Mouse (Mus musculus) spleen, embryonic (tissue): ENCODE results near the gene Rps11.

Experiments used
- CTCF ChIA-PET: fragments of 350-600 bp; sonication (Branson Sonifier 250); formaldehyde crosslinking; loops from one replicate; lab custom pipeline; 2022; lab: Charles Lee

Gene Rps11

DNA sequence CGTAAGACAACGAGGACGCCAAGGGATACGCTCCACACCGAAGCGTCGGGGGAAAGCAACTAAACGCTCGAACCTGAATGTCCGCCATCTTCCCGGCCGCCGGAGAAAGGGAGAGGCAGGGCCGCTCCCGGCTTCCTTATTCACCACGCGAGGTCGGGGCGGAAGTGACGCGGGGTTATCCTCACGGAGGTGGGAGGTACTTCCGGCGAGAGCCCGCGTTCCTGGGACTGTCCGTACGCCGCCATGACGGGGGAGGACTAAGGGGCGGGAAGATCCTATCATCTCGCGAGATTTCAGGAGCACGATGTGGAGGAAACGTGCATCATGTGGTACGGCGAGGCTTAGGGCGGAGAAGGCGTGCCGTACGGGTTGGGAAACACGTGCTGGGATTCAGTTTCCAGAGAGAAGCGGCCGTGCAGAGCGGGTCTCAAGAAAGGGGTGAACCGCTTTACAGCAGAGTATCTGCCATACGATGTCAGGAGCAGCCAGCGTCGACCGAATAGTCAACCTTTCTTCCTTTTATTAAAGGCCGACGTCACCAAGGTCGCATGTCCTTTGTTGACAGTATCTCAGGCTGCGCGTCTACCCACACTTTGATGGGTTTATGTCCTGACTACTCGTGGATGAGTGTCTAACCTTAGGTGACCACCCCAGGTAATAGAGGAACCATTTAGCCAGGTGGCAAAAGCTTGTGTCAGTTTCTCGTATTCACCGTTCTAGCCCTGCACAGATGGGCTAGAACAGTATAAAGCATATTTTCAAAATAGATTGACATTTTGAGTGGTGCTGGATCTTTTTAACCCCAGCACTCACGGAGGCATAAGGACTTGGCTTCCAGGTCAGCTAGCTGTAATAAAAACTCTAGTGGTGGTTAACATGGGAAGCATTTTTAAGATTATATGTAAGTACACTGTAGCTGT is at the start of gene Rps11:
Rps11 (minus strand) TSS at position 216 of the 920 bp plus-strand sequence.
- CTCF ChIA-PET, result no interaction called here

DNA sequence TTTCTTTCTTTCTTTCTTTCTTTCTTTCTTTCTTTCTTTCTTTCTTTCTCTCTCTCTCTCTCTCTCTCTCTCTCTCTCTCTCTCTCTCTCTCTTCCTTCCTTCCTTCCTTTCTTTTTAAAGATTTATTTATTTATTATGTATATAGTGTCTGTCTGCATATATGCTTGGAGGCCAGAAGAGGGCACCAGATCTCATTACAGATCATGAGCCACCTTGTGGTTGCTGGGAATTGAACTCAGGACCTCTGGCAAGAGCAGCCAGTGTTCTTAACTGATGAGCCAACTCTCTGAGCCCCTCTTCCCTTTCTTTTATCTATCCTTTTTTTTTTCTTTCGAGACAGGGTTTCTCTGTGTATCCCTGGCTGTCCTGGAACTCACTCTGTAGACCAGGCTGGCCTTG is 49.5 kb upstream of the Rps11 start:
- CTCF ChIA-PET, result interaction anchor here (0.6 kb wide), 2 partner anchors 9 to 12 kb away, joined by 3 to 5 read pairs; no protein-coding TSS in a partner anchor

DNA sequence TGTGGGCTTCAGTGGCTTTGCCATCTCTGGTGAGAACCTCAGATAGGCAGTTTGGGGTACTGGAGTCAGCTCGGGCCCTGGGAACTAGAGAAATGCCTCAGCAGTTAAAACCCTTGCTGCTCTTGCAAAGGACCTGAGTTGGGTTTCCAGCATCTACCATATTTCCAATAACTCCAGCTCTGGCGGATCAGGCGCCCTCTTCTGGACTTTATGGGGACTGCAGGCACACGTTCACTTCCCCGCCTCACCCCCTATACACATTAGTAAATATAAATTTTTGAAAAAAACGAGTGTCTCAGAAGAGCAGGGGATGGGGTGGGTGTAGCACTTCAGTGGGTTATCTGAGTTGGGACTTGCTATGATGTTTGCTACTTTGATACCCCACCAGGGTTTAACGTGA is 48.7 kb upstream of the Rps11 start:
- CTCF ChIA-PET, result interaction anchor here (0.6 kb wide), 1 partner anchor 91 kb away, joined by 4 read pairs; no protein-coding TSS in a partner anchor

DNA sequence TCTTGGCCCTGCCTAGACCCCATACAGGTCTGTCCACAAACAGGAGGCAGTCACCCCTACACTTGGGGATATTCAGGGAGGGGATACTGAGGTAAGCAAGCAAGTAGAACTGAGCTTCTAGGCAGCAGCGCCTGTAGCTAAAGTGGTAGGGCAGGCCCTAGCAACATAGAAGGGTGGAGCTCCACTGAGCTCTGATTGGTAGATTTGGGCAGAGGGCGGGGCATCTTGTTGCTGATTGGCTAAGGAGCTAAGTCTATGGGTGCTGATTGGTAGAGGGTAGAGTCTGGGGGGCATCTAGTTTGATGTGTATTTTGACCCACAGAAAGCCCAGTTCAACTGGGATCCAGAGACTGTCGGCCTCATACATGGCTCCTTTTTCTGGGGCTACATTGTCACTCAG is 45.3 kb upstream of the Rps11 start:
- CTCF ChIA-PET, result no interaction called here

DNA sequence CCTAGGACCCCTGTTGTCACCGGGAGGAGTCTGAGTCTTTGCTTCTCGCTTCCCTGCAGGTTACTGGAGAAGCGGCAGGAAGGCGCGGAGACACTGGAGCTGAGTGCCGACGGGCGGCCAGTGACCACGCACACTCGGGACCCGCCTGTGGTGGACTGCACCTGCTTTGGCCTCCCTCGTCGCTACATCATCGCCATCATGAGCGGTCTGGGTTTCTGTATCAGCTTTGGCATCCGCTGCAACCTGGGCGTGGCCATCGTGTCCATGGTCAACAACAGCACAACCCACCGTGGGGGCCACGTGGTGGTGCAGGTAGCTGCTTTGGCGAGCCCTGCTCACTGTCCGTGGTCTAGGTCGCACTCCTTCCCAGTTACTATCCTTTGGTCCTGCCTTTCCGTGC is 44.4 kb upstream of the Rps11 start:
- CTCF ChIA-PET, result no interaction called here

DNA sequence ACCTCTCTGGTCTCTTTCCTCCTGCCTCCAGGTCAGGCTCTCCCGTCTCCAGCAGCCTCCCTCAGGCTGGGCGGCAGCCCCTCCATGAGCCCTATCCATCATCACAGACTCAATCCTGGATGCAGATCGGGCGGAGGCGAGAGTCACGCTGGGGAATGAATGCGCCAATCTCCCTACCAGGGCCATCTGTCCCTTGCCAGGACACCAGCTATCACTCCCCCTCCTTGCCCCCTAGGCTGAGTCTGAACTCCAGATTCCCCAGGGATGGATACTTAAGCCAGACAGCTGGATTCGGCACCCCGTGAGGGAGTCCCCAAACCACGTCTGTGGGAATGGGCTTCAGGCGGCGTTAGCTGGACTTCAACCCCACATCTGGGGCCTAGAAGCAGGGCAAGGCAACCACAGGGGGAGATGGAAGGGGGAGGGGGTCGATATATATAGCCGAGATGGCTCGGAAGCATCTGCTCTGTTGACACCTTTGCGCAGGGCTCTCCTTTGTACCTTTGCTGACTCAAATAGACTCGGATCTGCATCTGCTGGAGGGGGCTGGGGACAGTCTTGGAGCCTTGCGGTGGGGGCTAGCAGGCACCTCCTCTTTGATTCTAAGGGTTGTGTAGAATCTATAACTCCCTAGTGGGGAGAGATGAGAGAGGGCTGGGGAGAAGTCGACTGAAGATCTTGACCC is 43.7 kb upstream of the Rps11 start:
- CTCF ChIA-PET, result no interaction called here

DNA sequence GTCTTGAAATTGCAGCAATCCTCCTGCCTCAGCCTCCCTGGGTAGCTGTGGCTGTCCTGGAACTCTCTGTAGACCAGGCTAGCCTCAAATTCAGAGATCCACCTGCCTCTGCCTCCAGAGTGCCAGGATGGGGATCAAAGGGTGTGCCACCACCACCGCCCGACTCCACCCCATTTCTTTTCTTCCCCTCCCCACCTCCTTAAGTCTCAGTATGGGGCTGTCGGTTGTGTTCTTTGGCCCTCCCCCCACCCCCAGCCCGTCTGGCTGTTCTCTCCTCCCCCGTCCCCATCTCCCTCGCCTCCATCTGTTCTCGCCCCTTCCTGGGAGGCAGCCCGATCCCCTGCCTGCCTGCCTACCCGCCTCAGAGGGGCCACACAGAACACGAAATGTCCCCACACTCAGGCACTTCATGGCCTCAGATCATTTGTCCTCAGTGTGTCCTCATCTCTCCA is 42.7 kb upstream of the Rps11 start:
- CTCF ChIA-PET, result no interaction called here

DNA sequence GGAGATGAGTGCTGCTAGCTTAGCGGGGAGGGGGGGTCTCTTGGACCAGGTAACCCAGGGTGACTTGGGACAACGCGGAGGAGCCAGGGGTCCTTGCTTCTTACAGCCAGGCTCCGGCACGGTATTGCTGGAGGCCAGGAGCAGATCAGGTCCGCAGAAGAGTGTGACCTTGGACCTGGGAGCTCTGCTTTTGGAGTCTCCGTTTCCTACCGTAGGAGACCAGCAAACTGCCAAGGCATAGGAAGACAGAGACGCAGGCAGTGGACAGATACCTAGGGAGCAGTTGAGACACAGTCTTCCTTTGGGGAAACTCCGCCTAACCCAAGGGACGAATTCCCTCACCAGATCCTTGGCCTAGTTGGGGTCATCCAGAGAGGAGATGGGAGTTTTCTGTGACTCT is 41.5 kb upstream of the Rps11 start:
- CTCF ChIA-PET, result interaction anchor here (1.1 kb wide), 1 partner anchor 109 kb away, joined by 3 read pairs; no protein-coding TSS in a partner anchor

DNA sequence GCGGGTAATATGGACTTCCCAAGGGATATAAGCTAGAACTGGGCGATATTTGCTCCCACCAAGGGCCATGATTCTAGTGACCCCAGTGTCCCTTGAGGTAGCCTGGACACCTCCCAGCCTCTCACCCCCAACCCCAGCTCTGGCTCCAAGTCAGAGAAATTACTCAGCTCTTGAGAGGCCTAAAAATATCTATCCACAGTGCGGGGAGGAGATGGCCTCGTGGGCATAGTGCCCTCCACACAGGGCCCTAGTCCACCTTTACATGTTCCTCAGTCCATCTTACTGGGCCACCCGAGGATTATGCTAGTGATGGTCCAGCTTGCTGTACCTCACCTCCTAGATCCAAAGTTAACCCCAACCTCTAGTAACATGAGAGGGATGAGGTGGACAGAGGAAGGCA is 40.6 kb upstream of the Rps11 start:
- CTCF ChIA-PET, result interaction anchor here (0.6 to 1.7 kb wide), 4 partner anchors 9 to 134 kb away, joined by 3 to 5 read pairs (median 4); no protein-coding TSS in a partner anchor

DNA sequence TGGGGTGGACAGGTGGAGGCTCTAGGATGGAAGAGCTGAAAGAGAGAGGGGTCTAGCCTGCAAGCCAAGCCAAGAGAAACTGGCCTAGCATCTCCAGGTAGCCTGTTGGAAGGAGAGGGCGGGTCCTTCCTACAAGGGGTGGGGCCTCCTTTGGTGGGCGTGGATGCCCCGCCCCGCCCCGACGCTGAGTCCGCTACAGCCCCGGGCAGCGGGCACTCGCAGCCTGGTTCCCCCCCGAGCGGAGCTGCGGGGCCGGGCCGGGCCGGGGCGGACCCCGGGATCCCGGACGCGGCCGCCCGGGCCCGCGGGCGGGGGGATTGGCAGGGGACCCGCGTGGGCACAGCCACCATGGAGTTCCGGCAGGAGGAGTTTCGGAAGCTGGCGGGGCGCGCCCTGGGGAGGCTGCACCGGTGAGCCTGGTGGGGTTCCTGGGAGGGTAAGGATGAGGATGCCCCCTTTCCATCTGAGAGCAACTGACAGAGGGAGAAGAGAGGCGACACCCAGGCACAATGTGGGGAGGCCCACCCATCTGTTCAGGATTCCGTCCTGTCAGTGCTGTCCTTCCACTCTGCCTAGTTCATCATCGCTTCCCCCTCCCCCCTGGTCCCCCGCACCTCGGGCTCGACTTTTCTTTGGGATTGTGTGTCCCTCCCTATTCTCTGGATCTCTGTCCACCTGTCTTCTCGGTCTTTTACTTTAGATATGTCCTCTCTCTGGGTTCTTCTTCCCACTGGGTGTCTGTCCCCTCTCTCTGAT is 39.7 kb upstream of the Rps11 start, which contains the start of gene Slc17a7:
Slc17a7 (plus strand) TSS at position 215 of the 756 bp plus-strand sequence.
- CTCF ChIA-PET, result interaction anchor here (1.7 kb wide), 1 partner anchor 34 kb away, joined by 4 read pairs; no protein-coding TSS in a partner anchor

DNA sequence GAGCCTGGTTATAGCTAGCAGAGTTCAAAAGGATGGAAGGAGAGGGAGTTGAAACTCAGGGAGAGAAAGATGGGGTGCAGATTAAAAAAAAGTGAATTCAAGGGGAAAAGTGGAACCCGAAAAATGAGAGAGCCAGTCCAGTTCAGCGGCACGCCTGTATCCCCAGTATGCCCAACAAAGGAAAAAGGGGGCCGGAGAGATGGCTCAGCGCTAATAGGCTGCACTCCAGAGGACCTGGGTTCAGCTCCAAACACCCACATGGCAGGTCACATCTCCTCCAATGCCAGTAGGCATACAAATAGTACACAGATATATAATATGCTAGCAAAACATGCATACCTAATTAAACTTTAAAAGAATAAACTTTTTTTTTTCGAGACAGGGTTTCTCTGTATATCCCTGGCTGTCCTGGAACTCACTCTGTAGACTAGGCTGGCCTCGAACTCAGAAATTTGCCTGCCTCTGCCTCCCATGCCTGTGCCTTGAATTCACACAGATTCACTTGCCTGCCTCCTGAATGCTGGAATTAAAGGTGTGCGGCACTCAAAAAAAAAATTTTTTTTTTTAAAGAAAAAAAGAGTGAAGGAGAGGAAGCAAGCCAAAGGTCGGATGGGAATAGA is 38.9 kb upstream of the Rps11 start:
- CTCF ChIA-PET, result interaction anchor here (0.7 to 1.7 kb wide), 2 partner anchors 35 to 63 kb away, joined by 3 to 4 read pairs; no protein-coding TSS in a partner anchor

DNA sequence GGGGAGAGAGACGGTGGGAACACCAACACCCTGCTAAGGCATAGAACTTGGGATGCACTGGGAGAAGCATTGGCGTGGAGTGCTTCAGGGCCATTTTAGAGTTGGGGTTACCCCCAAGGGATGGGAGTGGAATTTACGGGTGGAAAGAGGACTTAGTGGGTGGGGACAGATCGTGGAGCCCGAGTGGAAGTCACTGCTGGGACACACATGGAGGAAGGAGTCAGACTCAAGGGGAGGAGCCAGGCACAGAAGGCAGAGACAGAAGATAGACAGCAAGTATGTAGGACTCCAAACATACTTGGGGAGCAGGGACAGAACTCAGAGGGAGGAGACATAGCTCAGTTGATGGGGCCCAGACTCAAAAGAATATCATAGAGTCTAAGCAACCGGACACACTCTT is 38.3 kb upstream of the Rps11 start:
- CTCF ChIA-PET, result interaction anchor here (0.6 to 1.3 kb wide), 4 partner anchors 11 to 64 kb away, joined by 3 to 4 read pairs (median 4); no protein-coding TSS in a partner anchor

DNA sequence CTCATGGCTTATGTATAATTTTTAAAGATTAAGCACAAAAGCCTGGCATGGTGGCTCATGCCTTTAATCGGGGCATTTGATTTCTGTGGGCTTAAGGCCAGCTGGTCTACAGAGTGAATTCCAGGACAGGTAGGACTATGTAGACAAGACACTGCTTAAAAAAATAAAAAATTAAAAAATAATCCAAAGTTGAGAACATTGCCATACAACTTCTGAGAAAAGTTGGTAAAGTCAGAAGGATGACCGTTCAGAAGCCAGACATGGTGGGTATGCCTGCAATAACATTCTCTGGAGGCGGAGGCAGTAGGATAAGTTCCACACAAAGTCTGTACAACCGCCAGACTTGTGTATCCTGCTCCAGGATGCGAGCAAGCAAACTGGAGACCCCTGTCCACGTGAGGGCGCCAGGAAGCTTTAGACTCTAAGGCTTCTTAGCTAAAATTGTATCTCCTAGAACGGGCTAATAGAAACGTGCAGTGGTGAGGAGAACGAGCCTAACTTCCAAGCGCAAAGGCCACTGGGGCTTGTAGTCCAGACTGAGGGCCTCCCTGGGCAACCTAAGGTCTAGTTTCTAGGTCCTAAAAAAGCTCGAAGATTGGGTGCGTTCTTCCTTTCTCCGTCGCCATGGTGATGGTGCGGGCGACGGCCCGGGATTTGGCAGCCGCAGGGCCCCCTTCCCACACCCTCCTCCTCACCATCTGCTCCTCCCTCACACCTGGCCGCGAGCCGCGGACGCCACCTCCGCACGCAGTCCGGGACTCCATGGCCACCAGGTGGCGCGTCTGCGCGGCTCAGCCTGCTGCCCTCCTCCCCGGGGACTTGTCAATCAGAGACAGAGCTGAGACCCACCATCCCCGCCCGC is 37.6 kb upstream of the Rps11 start:
- CTCF ChIA-PET, result interaction anchor here (0.6 to 1.3 kb wide), 3 partner anchors 11 to 37 kb away, joined by 3 to 4 read pairs (median 4); no protein-coding TSS in a partner anchor

DNA sequence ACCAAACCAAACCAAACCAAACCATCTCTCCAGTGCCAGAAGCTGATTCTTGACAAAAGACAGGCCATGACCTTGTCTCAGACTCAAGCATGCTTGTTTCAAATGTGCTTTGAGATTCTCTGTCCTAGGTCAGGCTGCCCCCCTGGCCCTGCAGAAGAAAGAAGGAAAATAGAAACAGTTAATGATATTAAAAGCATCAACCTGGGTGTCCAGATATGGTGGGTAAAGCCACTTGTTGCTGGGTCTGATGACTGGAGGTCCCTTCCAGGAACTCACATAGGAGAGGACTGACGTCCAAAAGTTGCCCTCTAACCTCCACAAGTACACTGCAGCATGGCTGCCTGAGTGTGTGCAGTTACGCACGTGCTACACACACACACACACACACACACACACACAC is 36.6 kb upstream of the Rps11 start:
- CTCF ChIA-PET, result interaction anchor here (0.6 kb wide), 1 partner anchor 14 kb away, joined by 13 read pairs; no protein-coding TSS in a partner anchor

DNA sequence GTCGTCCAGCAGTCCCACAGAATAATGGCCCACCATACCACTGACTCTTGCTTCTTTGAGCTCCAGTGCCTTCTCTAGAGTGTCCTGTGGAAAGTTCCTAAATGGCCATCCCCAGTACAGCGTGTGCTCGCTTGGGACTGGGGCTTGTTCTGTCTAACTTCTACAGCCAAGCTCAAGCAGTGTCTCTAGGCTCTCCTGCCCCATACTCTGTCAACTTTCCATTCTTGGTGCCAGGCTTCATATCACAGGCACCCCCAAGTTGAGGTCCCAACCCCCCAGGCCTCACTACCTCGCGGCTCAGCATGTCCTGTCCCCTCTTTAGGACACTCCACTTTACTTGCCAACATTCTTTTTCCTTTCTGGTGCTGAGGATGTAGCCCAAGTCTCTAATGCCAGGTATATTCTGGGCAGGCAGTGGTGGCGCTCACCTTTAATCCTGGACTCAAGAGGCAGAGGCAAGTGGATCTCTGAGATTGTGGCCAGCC is 36.1 kb upstream of the Rps11 start:
- CTCF ChIA-PET, result no interaction called here

DNA sequence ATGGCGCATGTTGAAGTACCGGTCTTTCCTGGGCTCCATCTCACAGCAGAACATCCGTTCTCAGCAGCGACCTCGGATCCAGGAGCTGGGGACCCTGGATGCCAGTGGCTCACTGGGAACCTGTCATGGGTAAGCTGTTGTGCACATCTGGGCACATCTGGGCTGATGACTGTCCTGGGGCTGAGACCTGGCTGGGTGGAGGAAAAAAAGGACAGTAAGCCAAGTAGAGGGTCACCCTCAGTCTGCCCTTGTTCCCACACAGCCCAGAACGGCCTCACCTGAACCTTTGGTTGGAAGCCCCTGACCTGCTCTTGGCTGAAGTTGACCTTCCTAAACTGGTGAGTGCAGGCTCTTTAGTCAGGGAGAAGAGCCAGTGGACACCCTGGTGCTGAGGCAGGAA is 34.8 kb upstream of the Rps11 start:
- CTCF ChIA-PET, result no interaction called here

DNA sequence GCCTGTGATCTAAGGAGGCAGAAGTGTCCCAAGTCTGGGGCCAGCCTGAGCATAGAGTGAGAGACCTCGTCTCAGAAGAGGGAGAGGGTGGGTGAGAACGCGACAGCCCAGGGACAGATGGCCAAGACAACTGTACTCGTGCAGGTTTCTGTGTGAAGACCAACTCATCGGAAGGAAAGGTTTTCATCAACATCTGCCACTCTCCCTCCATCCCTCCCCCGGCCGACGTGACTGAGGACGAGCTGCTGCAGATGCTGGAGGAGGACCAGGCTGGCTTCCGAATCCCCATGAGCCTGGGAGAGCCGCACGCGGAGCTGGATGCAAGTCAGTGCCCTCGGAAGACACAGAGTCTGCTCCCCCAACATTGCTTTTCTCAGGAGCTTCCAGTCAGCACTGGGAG is 33.2 kb upstream of the Rps11 start:
- CTCF ChIA-PET, result no interaction called here

DNA sequence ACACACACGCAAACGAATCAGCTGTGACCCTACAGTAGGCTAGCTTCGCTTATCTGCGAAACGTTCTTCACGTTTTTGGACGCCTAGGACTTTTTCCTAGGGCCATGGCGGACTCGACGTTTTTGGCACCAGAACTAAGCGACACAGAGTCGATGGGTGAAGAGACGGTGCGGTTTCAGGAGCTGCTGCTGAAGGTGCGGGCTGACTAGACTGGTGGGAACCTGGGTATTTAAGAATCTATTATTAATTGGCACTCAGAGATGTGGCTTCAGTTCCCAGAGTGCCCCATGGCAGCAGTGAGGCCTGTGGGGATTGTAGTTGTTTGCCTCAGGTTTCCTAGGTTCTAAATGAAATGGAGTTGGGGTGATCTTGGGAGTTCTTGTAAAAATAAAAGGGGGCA is 32.0 kb upstream of the Rps11 start:
- CTCF ChIA-PET, result interaction anchor here (0.7 kb wide), 1 partner anchor 416 kb away, joined by 3 read pairs; no protein-coding TSS in a partner anchor

DNA sequence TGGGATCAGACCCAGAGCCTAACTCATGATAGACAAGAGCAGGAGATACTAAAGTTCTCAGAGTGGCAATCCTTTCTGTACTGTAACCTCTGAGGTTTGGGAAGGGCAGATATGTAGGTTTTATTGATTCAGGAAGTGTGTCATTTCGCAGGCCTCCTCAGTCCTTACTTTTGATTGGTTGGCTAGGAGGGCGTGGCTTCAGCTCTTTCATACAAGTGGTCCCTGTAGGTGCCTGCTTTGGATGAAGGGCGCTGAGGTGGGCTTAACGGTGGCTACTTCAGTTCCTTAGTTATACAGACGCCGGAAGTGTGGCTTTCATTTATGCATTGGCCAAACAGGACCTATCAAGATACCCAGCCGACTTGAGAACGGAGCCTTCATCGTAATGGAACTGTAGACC is 31.4 kb upstream of the Rps11 start:
- CTCF ChIA-PET, result no interaction called here
